Mouse (Mus musculus) MEL (cell line): ENCODE measurements around the gene Sipa1l3. TPM values are rescaled to one million over a fixed set of nuclear protein-coding genes. Genes with fewer than 3 reads are reported as not detected.

Experiments
- DNase-seq: peaks from one replicate; pipeline ENCODE4 v3.0.0; 2011; ENCODE audit warnings: low read depth, low spot score
- H3K27ac ChIP-seq: 2 replicates; pipeline ENCODE4 v1.5.1; 2012; ENCODE audit warnings: low read depth, mild to moderate bottlenecking, control low read depth, low read length, moderate library complexity; ENCODE audit not compliant: control insufficient read depth
- H3K27me3 ChIP-seq, 2 experiments: fragments of 150-350 bp in 1 of 2; sonication (generic) in 1 of 2; 2 replicates each; pipeline ENCODE4 v1.6.1; 2012; ENCODE audit warnings: low read length in 2 of 2, mild to moderate bottlenecking in 2 of 2, improper control_type of control experiment in 1 of 2, moderate library complexity in 1 of 2; ENCODE audit not compliant: insufficient read depth in 2 of 2, control insufficient read depth in 1 of 2
- H3K36me3 ChIP-seq, 2 experiments: 2 replicates each; pipeline ENCODE4 v1.6.1; 2012 to 2014; ENCODE audit warnings: low read length in 2 of 2, improper control_type of control experiment in 1 of 2, inconsistent platforms in 1 of 2, mild to moderate bottlenecking in 1 of 2; ENCODE audit not compliant: insufficient read depth in 2 of 2, control insufficient read depth in 1 of 2
- H3K4me1 ChIP-seq, 2 experiments: fragments of 150-350 bp in 1 of 2; sonication (generic) in 1 of 2; 2 replicates each; pipeline ENCODE4 v1.6.1; 2012; ENCODE audit warnings: low read length in 2 of 2, improper control_type of control experiment in 1 of 2, mild to moderate bottlenecking in 1 of 2; ENCODE audit not compliant: insufficient read depth in 2 of 2, control insufficient read depth in 1 of 2
- H3K4me3 ChIP-seq, 2 experiments: fragments of 150-350 bp in 1 of 2; sonication (generic) in 1 of 2; 2 replicates each; pipeline ENCODE4 v1.5.1; 2012; ENCODE audit warnings: low read depth in 2 of 2, low read length in 2 of 2, mild to moderate bottlenecking in 2 of 2, moderate library complexity in 2 of 2, control low read depth in 1 of 2, improper control_type of control experiment in 1 of 2; ENCODE audit not compliant: control insufficient read depth in 1 of 2, insufficient read depth in 1 of 2
- H3K79me2 ChIP-seq: 2 replicates; pipeline ENCODE4 v1.6.1; 2012; ENCODE audit warnings: mild to moderate bottlenecking, low read length, moderate library complexity; ENCODE audit not compliant: control insufficient read depth, poor library complexity, insufficient read depth
- H3K9ac ChIP-seq: 2 replicates; pipeline ENCODE4 v1.6.1; 2012; ENCODE audit warnings: low read depth, mild to moderate bottlenecking, control low read depth, low read length, moderate library complexity; ENCODE audit not compliant: control insufficient read depth, poor library complexity, severe bottlenecking
- H3K9me3 ChIP-seq: fragments of 150-350 bp; sonication (generic); replicated peaks from 2 replicates; pipeline ENCODE4 v1.6.1; 2012; ENCODE audit warnings: mild to moderate bottlenecking, low read length, improper control_type of control experiment, moderate library complexity; ENCODE audit not compliant: insufficient read depth
- CTCF ChIP-seq, 3 experiments: IDR thresholded peaks in 2 of 3; conservative IDR thresholded peaks in 1 of 3; 2 replicates each; pipeline ENCODE4 v1.5.1; 2011 to 2012; ENCODE audit warnings: low read length in 3 of 3, low read depth in 2 of 3, mild to moderate bottlenecking in 2 of 3, improper control_type of control experiment in 1 of 3, inconsistent platforms in 1 of 3, mixed read lengths in 1 of 3, moderate library complexity in 1 of 3; ENCODE audit not compliant: control insufficient read depth in 1 of 3, insufficient read depth in 1 of 3, poor library complexity in 1 of 3, severe bottlenecking in 1 of 3
- ELF1 ChIP-seq: IDR thresholded peaks from 2 replicates; pipeline ENCODE4 v1.6.1; 2014; ENCODE audit warnings: low read depth, mild to moderate bottlenecking, inconsistent platforms, low read length, improper control_type of control experiment, moderate library complexity
- ETS1 ChIP-seq: IDR thresholded peaks from 2 replicates; pipeline ENCODE4 v1.6.1; 2012; ENCODE audit warnings: low read depth, mild to moderate bottlenecking, inconsistent platforms, low read length, improper control_type of control experiment, moderate library complexity
- GATA1 ChIP-seq: IDR thresholded peaks from 2 replicates; pipeline ENCODE4 v1.6.1; 2011; ENCODE audit warnings: low read depth, low read length, improper control_type of control experiment
- JUND ChIP-seq: IDR thresholded peaks from 2 replicates; pipeline ENCODE4 v1.6.1; 2011; ENCODE audit warnings: low read depth, mild to moderate bottlenecking, improper control_type of control experiment, low read length
- KAT2A ChIP-seq: conservative IDR thresholded peaks from 2 replicates; pipeline ENCODE4 v1.6.1; 2012; ENCODE audit warnings: low read depth, low read length, improper control_type of control experiment, inconsistent platforms
- MAFK ChIP-seq: IDR thresholded peaks from 2 replicates; pipeline ENCODE4 v1.6.1; 2011; ENCODE audit warnings: low read depth, mild to moderate bottlenecking, low read length, improper control_type of control experiment, borderline replicate concordance
- MAX ChIP-seq: IDR thresholded peaks from 2 replicates; pipeline ENCODE4 v1.6.1; 2011; ENCODE audit warnings: low read length, improper control_type of control experiment
- MXI1 ChIP-seq: IDR thresholded peaks from 2 replicates; pipeline ENCODE4 v1.6.1; 2011; ENCODE audit warnings: mild to moderate bottlenecking, low read depth, low read length, improper control_type of control experiment
- NELFE ChIP-seq: IDR thresholded peaks from 2 replicates; pipeline ENCODE4 v1.6.1; 2011; ENCODE audit warnings: low read depth, low read length, improper control_type of control experiment
- RCOR1 ChIP-seq: IDR thresholded peaks from 2 replicates; pipeline ENCODE4 v1.6.1; 2012; ENCODE audit warnings: low read depth, mild to moderate bottlenecking, inconsistent platforms, low read length, improper control_type of control experiment
- SIN3A ChIP-seq: IDR thresholded peaks from 2 replicates; pipeline ENCODE4 v1.6.1; 2012; ENCODE audit warnings: low read length, improper control_type of control experiment, inconsistent platforms
- SMC3 ChIP-seq: IDR thresholded peaks from 2 replicates; pipeline ENCODE4 v1.6.1; 2011; ENCODE audit warnings: low read depth, low read length, improper control_type of control experiment
- TAL1 ChIP-seq: IDR thresholded peaks from 2 replicates; pipeline ENCODE4 v1.6.1; 2012; ENCODE audit warnings: mild to moderate bottlenecking, inconsistent platforms, low read length, moderate library complexity, mixed read lengths
- USF1 ChIP-seq: IDR thresholded peaks from 2 replicates; pipeline ENCODE4 v1.6.1; 2014; ENCODE audit warnings: low read depth, mild to moderate bottlenecking, inconsistent platforms, low read length, improper control_type of control experiment, moderate library complexity
- USF2 ChIP-seq, 2 experiments: IDR thresholded peaks; 2 replicates each; pipeline ENCODE4 v1.6.1; 2011 to 2012; ENCODE audit warnings: improper control_type of control experiment in 2 of 2, low read length in 2 of 2, borderline replicate concordance in 1 of 2, inconsistent platforms in 1 of 2, low read depth in 1 of 2, mild to moderate bottlenecking in 1 of 2; ENCODE audit not compliant: insufficient read depth in 1 of 2
- ZC3H11A ChIP-seq: IDR thresholded peaks from 2 replicates; pipeline ENCODE4 v1.6.1; 2012; ENCODE audit warnings: low read depth, mild to moderate bottlenecking, inconsistent platforms, low read length, improper control_type of control experiment
- ZKSCAN1 ChIP-seq: IDR thresholded peaks from 2 replicates; pipeline ENCODE4 v1.6.1; 2012; ENCODE audit warnings: low read depth, mild to moderate bottlenecking, inconsistent platforms, low read length, improper control_type of control experiment, moderate library complexity
- ZMIZ1 ChIP-seq: IDR thresholded peaks from 2 replicates; pipeline ENCODE4 v1.6.1; 2012; ENCODE audit warnings: low read depth, mild to moderate bottlenecking, inconsistent platforms, low read length, improper control_type of control experiment, moderate library complexity
- polyA plus RNA-seq, 2 experiments: library from polyadenylated mRNA; stranded (reverse) in 1 of 2; unstranded in 1 of 2; fragments of >175 nt in 1 of 2; fragments of >200 nt in 1 of 2; gene quantifications; 2 replicates each; pipeline versions ENCODE4 v1.2.1 to v1.2.4; 2012; ENCODE audit warnings: low replicate concordance in 2 of 2, low read depth in 1 of 2; ENCODE audit not compliant: insufficient read length in 2 of 2, insufficient read depth in 1 of 2, missing spikeins in 1 of 2
- total RNA-seq: library from RNA; depleted of rRNA; stranded (reverse); fragments of 300-350 nt; gene quantifications from 2 replicates; pipeline ENCODE4 v1.2.3, GENCODE M21; 2012

Gene Sipa1l3
- total and polyA plus RNA-seq, 3 experiments = 14.9 to 49.4 TPM; not detected in 1

DNA sequence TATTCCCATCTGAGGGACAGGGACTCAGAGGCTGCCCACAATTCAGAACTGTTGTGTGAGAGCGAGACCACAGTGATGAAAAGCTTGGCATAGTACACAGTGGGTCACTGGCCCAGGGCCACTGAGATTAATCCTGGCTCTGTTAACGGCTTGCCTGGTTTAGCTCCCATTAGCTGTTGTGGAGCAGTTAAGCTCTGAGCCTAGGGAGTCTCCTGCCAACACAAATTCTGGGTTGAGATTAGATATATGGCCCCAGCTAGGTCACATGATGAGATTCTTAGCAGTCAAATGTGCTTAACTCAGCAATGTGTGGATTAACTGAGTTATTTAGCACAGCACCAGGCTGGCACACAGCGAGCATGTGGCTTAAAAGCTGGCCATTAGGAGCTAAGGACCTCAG, 121.0 kb downstream of the Sipa1l3 start:
- DNase-seq = peak; percentile 52
- Histone ChIP-seq H3K4me3 (no peak overlapping the region), H3K36me3 (peaks cover 0 to 15% of the 10 kb centered on the region in 2 experiments; a peak in 2 of 4 replicates), H3K9me3 (no peaks in the 10 kb centered on the region), H3K4me1 (peaks cover 10 to 28% of the 10 kb centered on the region in 2 experiments), H3K27ac (no peak overlapping the region), H3K79me2 (no peaks in the 10 kb centered on the region), H3K27me3 (no peaks in the 10 kb centered on the region), H3K9ac (no peak overlapping the region)
- TF ChIP-seq ETS1 = 0 out of 2 replicates have a peak, but pooled peaks have one; percentile 37
- peak; percentile 54; the same call in 1 of the 2 replicates for TF ChIP-seq MAFK
- TF ChIP-seq GATA1 = 0 out of 2 replicates have a peak, but pooled peaks have one; percentile 22
- TF ChIP-seq TAL1 = no peak
- TF ChIP-seq USF1 = peak; percentile 90
- TF ChIP-seq RCOR1 = peak; percentile 58; the same call in 1 of the 2 replicates
- no peak for TF ChIP-seq KAT2A
- TF ChIP-seq ZMIZ1 = no peak
- TF ChIP-seq ZKSCAN1 = no peak
- TF ChIP-seq USF2 (IDR thresholded peaks at IDR 0.05; ENCODE audit: borderline replicate concordance in 1 of 2, insufficient read depth in 1 of 2, low read depth in 1 of 2, low read length in 2 of 2) = peak in 1 of 2 experiments; percentile 48; a peak in 1 of 4 replicates
- TF ChIP-seq SMC3 = no peak
- TF ChIP-seq JUND = no peak
- TF ChIP-seq SIN3A = no peak
- TF ChIP-seq ZC3H11A = no peak
- no peak for TF ChIP-seq MAX
- TF ChIP-seq ELF1 = no peak

GRCm38 (mm10) chr7:29396943-29397340, 121.5 kb downstream of the Sipa1l3 start:
- TF ChIP-seq USF2 (IDR thresholded peaks at IDR 0.05; ENCODE audit: borderline replicate concordance in 1 of 2, insufficient read depth in 1 of 2, low read depth in 1 of 2, low read length in 2 of 2) (no peak), SIN3A (no peak), NELFE (no peak), MXI1 (no peak), CTCF (IDR thresholded peaks at IDR 0.05 in 2 of 3, conservative IDR thresholded peaks at IDR 0.05 in 1 of 3; ENCODE audit: control insufficient read depth in 1 of 3, insufficient read depth in 1 of 3, low read depth in 2 of 3, low read length in 3 of 3, poor library complexity in 1 of 3, severe bottlenecking in 1 of 3) (no peak)
- Histone ChIP-seq H3K27ac (no peak overlapping the region), H3K9ac (no peak overlapping the region), H3K79me2 (no peaks in the 10 kb centered on the region), H3K27me3 (no peaks in the 10 kb centered on the region), H3K36me3 (peaks cover 0 to 20% of the 10 kb centered on the region in 2 experiments; a peak in 2 of 4 replicates), H3K4me1 (peaks cover 15 to 33% of the 10 kb centered on the region in 2 experiments), H3K9me3 (no peaks in the 10 kb centered on the region), H3K4me3 (no peak overlapping the region)
- no peak for DNase-seq
